Mouse (Mus musculus): Measurements from ENCODE around the gene Evi2a. TPM values are rescaled to one million over a fixed set of nuclear protein-coding genes. Genes with fewer than 3 reads are reported as not detected.

The Evi2a gene
- polyA plus RNA-seq, 1 experiment from 2014 or later = 2.8 TPM

DNA sequence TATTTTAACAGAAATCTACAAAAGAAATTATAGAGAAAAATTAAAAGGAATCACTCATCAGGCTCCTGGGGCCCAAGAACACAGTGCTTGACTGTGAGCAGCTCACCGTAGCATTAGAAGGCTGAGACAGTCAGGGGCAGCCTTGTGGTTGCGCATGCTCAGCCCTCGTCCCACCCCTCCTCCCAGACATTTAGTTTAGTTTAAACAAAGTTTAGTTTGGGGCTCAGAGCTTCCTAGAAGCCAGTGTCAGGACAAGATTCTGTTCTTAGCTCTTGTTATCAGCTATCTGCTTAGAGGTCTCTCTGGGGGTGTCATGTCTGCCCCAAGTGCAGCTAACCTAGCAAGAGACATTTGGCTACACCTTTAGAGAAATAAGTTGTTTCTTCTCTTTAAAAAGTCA, 1.8 kb downstream of the Evi2a start:
- H3K4me1 ChIP-seq (ENCODE audit: control insufficient read depth, insufficient read depth, low read length) = no peaks in the 10 kb centered on the region
- H3K27ac ChIP-seq (ENCODE audit: low read depth, low read length) = no peak overlapping the region
- WGBS = 88% methylated on average over 3 of the region's 3 CpGs
- no peaks in the 10 kb centered on the region for H3K36me3 ChIP-seq (ENCODE audit: control insufficient read depth, insufficient read depth, low read length)
- no peaks in the 10 kb centered on the region for H3K27me3 ChIP-seq (ENCODE audit: control insufficient read depth, insufficient read depth, low read length)
- no peaks in the 10 kb centered on the region for H3K9me3 ChIP-seq (ENCODE audit: control insufficient read depth, low read length)
- H3K9ac ChIP-seq (replicated peaks; ENCODE audit: low read depth, low read length) = no peak overlapping the region
- no peak overlapping the region for H3K4me2 ChIP-seq (ENCODE audit: low read depth, low read length)
- H3K4me3 ChIP-seq (ENCODE audit: low read depth, low read length) = no peak overlapping the region
- ATAC-seq (ENCODE audit: low read depth) = no peak

DNA sequence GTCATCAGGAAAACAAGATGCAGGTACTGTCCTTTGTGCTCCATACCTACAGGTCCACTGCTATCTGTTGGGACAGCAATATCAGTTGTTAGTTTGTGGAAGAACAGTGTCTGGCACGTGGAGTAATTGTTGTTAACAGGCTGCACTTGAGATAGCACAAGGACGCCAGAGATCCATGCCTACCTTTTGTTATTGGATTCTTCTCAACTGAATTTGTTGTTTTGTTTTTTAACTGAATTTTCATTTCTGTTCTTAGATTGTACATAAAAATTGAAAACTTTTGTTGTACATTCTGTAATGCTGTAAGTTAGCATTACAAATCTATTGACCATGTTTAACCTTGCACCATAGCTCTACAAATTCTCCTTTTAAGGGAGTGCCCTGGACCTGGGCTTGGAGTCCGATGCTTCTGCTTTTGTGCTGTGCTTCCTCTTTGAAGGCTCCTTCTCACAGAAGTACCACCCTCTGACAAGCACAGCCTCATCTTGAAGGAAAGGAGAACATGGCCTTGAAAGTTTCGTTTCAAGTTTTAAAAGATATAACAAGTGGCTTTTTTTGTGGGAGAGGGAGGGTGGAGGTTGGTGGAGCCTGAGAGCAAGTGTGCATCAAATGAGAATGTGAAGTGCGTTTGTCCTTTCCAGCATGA, 2.5 kb downstream of the Evi2a start:
- no peak overlapping the region for H3K4me2 ChIP-seq (ENCODE audit: low read depth, low read length)
- no peaks in the 10 kb centered on the region for H3K36me3 ChIP-seq (ENCODE audit: control insufficient read depth, insufficient read depth, low read length)
- H3K27me3 ChIP-seq (ENCODE audit: control insufficient read depth, insufficient read depth, low read length) = no peaks in the 10 kb centered on the region
- no peak for ATAC-seq (ENCODE audit: low read depth)
- no peak overlapping the region for H3K9ac ChIP-seq (replicated peaks; ENCODE audit: low read depth, low read length)
- H3K9me3 ChIP-seq (ENCODE audit: control insufficient read depth, low read length) = no peaks in the 10 kb centered on the region
- 98% methylated on average over 5 of the region's 5 CpGs for WGBS
- no peaks in the 10 kb centered on the region for H3K4me1 ChIP-seq (ENCODE audit: control insufficient read depth, insufficient read depth, low read length)
- no peak overlapping the region for H3K4me3 ChIP-seq (ENCODE audit: low read depth, low read length)
- no peak overlapping the region for H3K27ac ChIP-seq (ENCODE audit: low read depth, low read length)

DNA sequence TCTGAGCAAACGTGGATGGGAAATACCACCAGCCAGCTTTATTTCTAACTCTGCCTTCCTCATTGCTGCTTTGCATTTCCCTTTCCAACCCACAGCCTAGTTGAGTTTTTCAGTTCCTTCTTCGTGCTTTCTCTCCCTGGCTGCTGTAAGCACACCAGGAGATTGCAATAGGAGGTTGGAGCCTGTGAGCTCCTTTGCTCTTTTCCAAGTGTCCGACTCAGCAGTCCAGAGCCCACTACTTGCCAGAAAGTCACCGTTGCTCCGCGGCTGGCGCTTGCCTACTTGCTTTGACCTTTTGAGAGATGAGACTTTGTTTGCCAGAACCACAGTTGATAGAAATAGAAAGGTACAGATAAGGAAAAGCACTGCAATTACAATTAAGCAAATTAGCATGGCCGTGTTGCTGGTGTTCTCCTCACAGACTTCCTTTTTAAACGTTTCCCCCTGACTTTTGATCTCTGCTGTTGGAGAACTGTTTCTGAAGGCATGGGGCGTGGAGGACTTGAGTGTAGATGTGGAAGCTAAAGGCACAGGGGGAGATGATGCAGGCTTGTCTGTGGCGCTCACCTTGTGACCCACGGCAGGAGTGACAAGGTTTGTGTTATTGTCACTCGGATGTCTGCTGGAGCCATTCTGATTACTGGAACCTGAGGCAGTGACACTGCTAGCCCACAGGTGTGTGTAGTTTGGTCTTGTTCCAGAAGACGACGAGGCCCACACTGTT, 3.2 kb downstream of the Evi2a start:
- Histone ChIP-seq H3K9ac (replicated peaks; ENCODE audit: low read depth, low read length) (no peak overlapping the region), H3K4me1 (ENCODE audit: control insufficient read depth, insufficient read depth, low read length) (no peaks in the 10 kb centered on the region), H3K4me2 (ENCODE audit: low read depth, low read length) (no peak overlapping the region), H3K4me3 (ENCODE audit: low read depth, low read length) (no peak overlapping the region), H3K9me3 (ENCODE audit: control insufficient read depth, low read length) (no peaks in the 10 kb centered on the region), H3K36me3 (ENCODE audit: control insufficient read depth, insufficient read depth, low read length) (no peaks in the 10 kb centered on the region), H3K27me3 (ENCODE audit: control insufficient read depth, insufficient read depth, low read length) (no peaks in the 10 kb centered on the region), H3K27ac (ENCODE audit: low read depth, low read length) (no peak overlapping the region)
- WGBS = 84% methylated on average over 15 of the region's 15 CpGs
- ATAC-seq (ENCODE audit: low read depth) = no peak

DNA sequence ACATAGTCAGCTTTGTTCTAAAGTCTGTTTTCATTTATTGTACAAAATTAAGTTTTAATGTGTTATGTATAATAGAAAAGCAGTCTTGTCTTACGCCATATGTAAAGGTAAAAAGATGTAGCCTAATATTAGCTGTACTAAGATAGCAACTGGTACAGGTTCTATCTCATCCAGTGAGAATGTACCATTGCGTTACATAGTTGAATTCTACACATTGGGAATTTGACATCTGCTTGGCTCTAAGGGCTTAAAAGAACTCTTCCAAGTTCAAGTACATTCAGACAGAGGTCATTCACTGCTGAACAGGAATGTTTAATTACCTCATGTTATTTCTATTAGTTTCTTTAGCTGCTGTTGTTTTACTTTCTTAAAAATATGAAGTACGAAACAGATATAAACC, 3.9 kb downstream of the Evi2a start:
- no peak overlapping the region for H3K4me3 ChIP-seq (ENCODE audit: low read depth, low read length)
- no peaks in the 10 kb centered on the region for H3K27me3 ChIP-seq (ENCODE audit: control insufficient read depth, insufficient read depth, low read length)
- no peaks in the 10 kb centered on the region for H3K9me3 ChIP-seq (ENCODE audit: control insufficient read depth, low read length)
- ATAC-seq (ENCODE audit: low read depth) = no peak
- WGBS = 98% methylated on average over 3 of the region's 3 CpGs
- no peaks in the 10 kb centered on the region for H3K4me1 ChIP-seq (ENCODE audit: control insufficient read depth, insufficient read depth, low read length)
- no peak overlapping the region for H3K27ac ChIP-seq (ENCODE audit: low read depth, low read length)
- no peaks in the 10 kb centered on the region for H3K36me3 ChIP-seq (ENCODE audit: control insufficient read depth, insufficient read depth, low read length)
- no peak overlapping the region for H3K9ac ChIP-seq (replicated peaks; ENCODE audit: low read depth, low read length)
- H3K4me2 ChIP-seq (ENCODE audit: low read depth, low read length) = no peak overlapping the region

DNA sequence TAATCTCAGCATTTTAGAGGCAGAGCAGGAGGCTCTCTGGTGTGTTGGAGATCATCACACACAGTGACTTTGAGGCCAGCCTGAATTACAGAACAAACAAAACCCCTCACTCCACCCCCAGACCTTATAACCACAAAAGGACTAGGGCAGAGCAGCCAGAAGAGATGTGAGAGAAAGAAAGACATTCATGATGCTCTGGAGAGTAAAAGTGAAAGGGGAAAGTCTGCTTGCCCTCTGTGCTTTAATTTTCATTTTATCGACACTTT, 6.2 kb downstream of the Evi2a start:
- Histone ChIP-seq H3K9ac (replicated peaks; ENCODE audit: low read depth, low read length) (no peak overlapping the region), H3K4me2 (ENCODE audit: low read depth, low read length) (no peak overlapping the region), H3K27me3 (ENCODE audit: control insufficient read depth, insufficient read depth, low read length) (no peaks in the 10 kb centered on the region), H3K36me3 (ENCODE audit: control insufficient read depth, insufficient read depth, low read length) (no peaks in the 10 kb centered on the region), H3K4me3 (ENCODE audit: low read depth, low read length) (no peak overlapping the region), H3K4me1 (ENCODE audit: control insufficient read depth, insufficient read depth, low read length) (no peaks in the 10 kb centered on the region), H3K27ac (ENCODE audit: low read depth, low read length) (no peak overlapping the region), H3K9me3 (ENCODE audit: control insufficient read depth, low read length) (no peaks in the 10 kb centered on the region)
- WGBS = 85% methylated on average over 1 of the region's 1 CpGs
- ATAC-seq (ENCODE audit: low read depth) = no peak

DNA sequence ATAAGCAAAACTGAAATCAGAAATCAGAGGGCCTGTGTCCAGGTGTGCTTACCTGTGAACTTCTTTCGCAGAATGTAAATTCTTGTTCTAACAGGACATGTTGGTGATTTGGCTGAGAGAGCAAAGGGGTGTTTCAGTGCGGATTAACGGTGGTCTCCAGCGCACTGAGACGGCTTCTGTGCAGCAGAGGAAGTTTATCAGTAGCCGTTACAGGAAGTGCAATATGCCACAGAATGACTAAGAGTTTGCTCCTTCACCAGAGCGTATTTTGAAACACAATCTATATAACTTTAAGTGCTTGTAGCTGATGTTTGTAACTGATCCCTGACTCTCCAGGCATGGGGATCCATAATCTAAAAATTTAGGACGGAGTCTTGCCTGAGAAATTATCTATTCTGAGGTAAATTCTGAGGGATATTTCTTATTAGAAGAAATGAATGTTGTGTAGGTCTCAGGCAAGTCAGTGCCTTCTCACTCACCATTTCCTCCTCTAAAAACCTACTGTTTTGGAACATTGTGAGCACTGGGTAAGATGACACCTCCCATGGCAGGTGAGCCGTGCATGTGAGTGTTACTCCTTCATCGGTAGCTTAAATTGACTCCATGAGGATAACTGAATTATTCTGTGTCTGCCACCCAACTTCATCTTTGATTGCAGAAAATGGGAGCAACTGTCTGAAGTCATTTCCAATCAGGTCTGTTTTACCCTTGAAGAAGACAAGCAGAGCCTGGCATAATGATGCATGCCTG, 6.7 kb downstream of the Evi2a start, which contains the start of gene Evi2b:
Gene Evi2b (minus strand): TSS at position 203 of the 750 bp plus-strand sequence.
- WGBS = 91% methylated on average over 10 of the region's 10 CpGs

DNA sequence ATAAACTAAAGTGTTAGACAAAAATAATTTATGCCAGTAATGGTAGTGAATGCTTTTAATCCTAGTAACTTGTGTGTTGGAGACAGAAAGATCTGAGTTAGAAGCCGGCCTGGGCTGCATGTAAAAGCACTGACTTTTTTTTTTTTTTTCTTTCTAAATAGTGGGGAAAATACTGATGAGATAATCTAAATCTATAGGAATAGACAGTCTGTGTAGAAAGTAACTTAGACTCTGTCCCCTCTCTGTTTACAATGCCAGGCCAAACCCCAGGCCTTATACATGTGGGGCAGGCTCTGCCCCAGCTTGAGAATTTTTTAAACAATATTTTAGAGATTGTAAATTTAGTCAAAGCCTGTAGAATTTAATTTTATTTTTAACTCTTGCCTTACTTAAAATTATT, 7.5 kb downstream of the Evi2a start:
- Histone ChIP-seq H3K27me3 (ENCODE audit: control insufficient read depth, insufficient read depth, low read length) (no peaks in the 10 kb centered on the region), H3K4me3 (ENCODE audit: low read depth, low read length) (no peak overlapping the region), H3K36me3 (ENCODE audit: control insufficient read depth, insufficient read depth, low read length) (no peaks in the 10 kb centered on the region), H3K4me2 (ENCODE audit: low read depth, low read length) (no peak overlapping the region), H3K9ac (replicated peaks; ENCODE audit: low read depth, low read length) (no peak overlapping the region), H3K27ac (ENCODE audit: low read depth, low read length) (no peak overlapping the region), H3K4me1 (ENCODE audit: control insufficient read depth, insufficient read depth, low read length) (no peaks in the 10 kb centered on the region), H3K9me3 (ENCODE audit: control insufficient read depth, low read length) (no peaks in the 10 kb centered on the region)
- no peak for ATAC-seq (ENCODE audit: low read depth)
- WGBS = 98% methylated on average over 1 of the region's 1 CpGs

More for the DNA sequence above, 6.7 kb downstream of the Evi2a start, which contains the start of gene Evi2b:
- Histone ChIP-seq H3K27ac (ENCODE audit: low read depth, low read length) (no peak within 1 kb of the TSS), H3K9ac (replicated peaks; ENCODE audit: low read depth, low read length) (no peak within 1 kb of the TSS), H3K36me3 (ENCODE audit: control insufficient read depth, insufficient read depth, low read length) (no peaks in the 10 kb centered on the region), H3K4me1 (ENCODE audit: control insufficient read depth, insufficient read depth, low read length) (no peaks in the 10 kb centered on the region), H3K4me2 (ENCODE audit: low read depth, low read length) (no peak within 1 kb of the TSS), H3K4me3 (ENCODE audit: low read depth, low read length) (no peak within 1 kb of the TSS), H3K27me3 (ENCODE audit: control insufficient read depth, insufficient read depth, low read length) (no peaks in the 10 kb centered on the region), H3K9me3 (ENCODE audit: control insufficient read depth, low read length) (no peaks in the 10 kb centered on the region)
- no peak for ATAC-seq (ENCODE audit: low read depth)

DNA sequence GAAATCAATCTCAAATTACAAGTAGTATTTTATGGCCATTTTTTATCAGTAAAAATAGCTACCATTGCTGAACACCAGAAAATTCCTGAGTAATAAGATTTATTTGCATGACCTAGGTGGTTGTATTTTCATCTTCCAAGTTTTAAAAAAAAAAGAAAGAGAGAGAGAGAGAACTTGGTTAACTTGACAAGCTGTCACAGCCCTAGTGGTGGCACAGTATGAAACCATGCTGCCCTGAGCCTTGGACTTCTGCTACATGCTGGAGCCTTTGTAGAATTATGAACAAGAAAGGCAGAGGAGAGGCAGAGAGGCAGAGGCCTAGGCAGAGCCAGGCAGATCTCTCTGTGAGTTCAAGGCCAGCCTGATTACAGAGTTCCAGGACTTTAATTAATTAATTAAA, 8.5 kb downstream of the Evi2a start:
- Histone ChIP-seq H3K27me3 (ENCODE audit: control insufficient read depth, insufficient read depth, low read length) (no peaks in the 10 kb centered on the region), H3K27ac (ENCODE audit: low read depth, low read length) (no peak overlapping the region), H3K36me3 (ENCODE audit: control insufficient read depth, insufficient read depth, low read length) (no peaks in the 10 kb centered on the region), H3K9me3 (ENCODE audit: control insufficient read depth, low read length) (no peaks in the 10 kb centered on the region), H3K4me1 (ENCODE audit: control insufficient read depth, insufficient read depth, low read length) (no peaks in the 10 kb centered on the region), H3K9ac (replicated peaks; ENCODE audit: low read depth, low read length) (no peak overlapping the region), H3K4me2 (ENCODE audit: low read depth, low read length) (no peak overlapping the region), H3K4me3 (ENCODE audit: low read depth, low read length) (no peak overlapping the region)
- no peak for ATAC-seq (ENCODE audit: low read depth)

DNA sequence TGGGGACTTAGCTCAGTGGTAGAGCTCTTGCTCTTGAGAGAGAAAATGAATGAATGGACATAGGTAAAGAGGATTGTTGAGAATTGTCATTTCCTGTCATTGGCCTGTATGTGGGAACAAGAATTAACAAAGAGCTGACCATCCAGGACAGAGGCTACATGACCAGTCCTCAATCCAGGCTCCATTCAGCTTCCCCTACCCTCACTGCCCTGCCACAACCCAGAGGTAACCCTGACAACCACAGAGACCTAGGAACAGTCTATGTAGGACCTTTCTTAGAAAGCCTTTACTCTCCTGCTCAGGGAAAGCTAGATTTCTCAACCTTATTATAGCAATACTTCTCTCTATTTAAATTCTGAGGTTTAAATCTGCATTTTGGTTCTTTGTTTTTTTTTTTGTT, 9.6 kb downstream of the Evi2a start:
- H3K9me3 ChIP-seq (ENCODE audit: control insufficient read depth, low read length) = no peaks in the 10 kb centered on the region
- H3K4me3 ChIP-seq (ENCODE audit: low read depth, low read length) = no peak overlapping the region
- H3K27me3 ChIP-seq (ENCODE audit: control insufficient read depth, insufficient read depth, low read length) = no peaks in the 10 kb centered on the region
- H3K4me1 ChIP-seq (ENCODE audit: control insufficient read depth, insufficient read depth, low read length) = no peaks in the 10 kb centered on the region
- H3K4me2 ChIP-seq (ENCODE audit: low read depth, low read length) = no peak overlapping the region
- no peak overlapping the region for H3K27ac ChIP-seq (ENCODE audit: low read depth, low read length)
- no peak overlapping the region for H3K9ac ChIP-seq (replicated peaks; ENCODE audit: low read depth, low read length)
- ATAC-seq (ENCODE audit: low read depth) = no peak
- no peaks in the 10 kb centered on the region for H3K36me3 ChIP-seq (ENCODE audit: control insufficient read depth, insufficient read depth, low read length)

Measured in neural tube, embryonic 14.5 days (tissue).